Mouse (Mus musculus) ES-E14 (cell line): ENCODE measurements at regions not wholly inside any gene's neighbourhood (a gene's known extent, or its start where the extent isn't known, plus 50 kb on each side); places are given as distances from the start of the nearest gene placed in this dataset.

Experiments
- DNase-seq: peaks from one replicate; pipeline ENCODE4 v3.0.0-alpha.2; 2013; ENCODE audit warnings: low read depth, low spot score
- H3K27ac ChIP-seq: 2 replicates; pipeline ENCODE4 v1.5.1; 2012; ENCODE audit warnings: low read depth, mild to moderate bottlenecking, low read length, moderate library complexity, mixed read lengths; ENCODE audit not compliant: poor library complexity, insufficient read depth, severe bottlenecking
- H3K36me3 ChIP-seq: 2 replicates; pipeline ENCODE4 v1.6.1; 2012; ENCODE audit warnings: mild to moderate bottlenecking, low read length, moderate library complexity, mixed read lengths; ENCODE audit not compliant: control insufficient read depth, poor library complexity, insufficient read depth, severe bottlenecking
- H3K4me1 ChIP-seq, 2 experiments: fragments of 150-350 bp in 1 of 2; sonication (generic) in 1 of 2; 2 replicates each; pipeline ENCODE4 v1.6.1; 2012; ENCODE audit warnings: low read length in 2 of 2, mild to moderate bottlenecking in 1 of 2, mixed read lengths in 1 of 2; ENCODE audit not compliant: control insufficient read depth in 2 of 2, insufficient read depth in 2 of 2, poor library complexity in 1 of 2
- H3K4me3 ChIP-seq, 2 experiments: fragments of 150-350 bp in 1 of 2; sonication (generic) in 1 of 2; 2 replicates each; pipeline ENCODE4 v1.5.1; 2012; ENCODE audit warnings: low read length in 2 of 2, low read depth in 1 of 2, mild to moderate bottlenecking in 1 of 2, mixed read lengths in 1 of 2; ENCODE audit not compliant: insufficient read depth in 1 of 2, poor library complexity in 1 of 2, severe bottlenecking in 1 of 2
- H3K9ac ChIP-seq: 2 replicates; pipeline ENCODE4 v1.6.1; 2012; ENCODE audit warnings: low read depth, mild to moderate bottlenecking, low read length, mixed read lengths; ENCODE audit not compliant: poor library complexity, insufficient read depth, severe bottlenecking
- H3K9me3 ChIP-seq: fragments of 150-350 bp; sonication (generic); 2 replicates; pipeline ENCODE4 v1.6.1; 2012; ENCODE audit warnings: low read depth, mild to moderate bottlenecking, low read length; ENCODE audit not compliant: control insufficient read depth, insufficient read depth
- CHD2 ChIP-seq: IDR thresholded peaks from 2 replicates; pipeline ENCODE4 v1.6.1; 2014; ENCODE audit warnings: mild to moderate bottlenecking, low read depth, low read length, inconsistent platforms
- HCFC1 ChIP-seq: IDR thresholded peaks from 2 replicates; pipeline ENCODE4 v1.6.1; 2012; ENCODE audit warnings: low read length, inconsistent platforms, borderline replicate concordance; ENCODE audit not compliant: insufficient read depth
- MAFK ChIP-seq: IDR thresholded peaks from 2 replicates; pipeline ENCODE4 v1.6.1; 2014; ENCODE audit warnings: mild to moderate bottlenecking, low read depth, low read length, inconsistent platforms; ENCODE audit not compliant: insufficient read depth
- ZC3H11A ChIP-seq: IDR thresholded peaks from 2 replicates; pipeline ENCODE4 v1.6.1; 2012; ENCODE audit warnings: low read depth, mild to moderate bottlenecking, inconsistent platforms, low read length, borderline replicate concordance
- ZNF384 ChIP-seq: IDR thresholded peaks from 2 replicates; pipeline ENCODE4 v1.6.1; 2012; ENCODE audit warnings: low read depth, low read length, inconsistent platforms
- in situ Hi-C, 2 experiments: fragments of 600-800 bp; cut with MboI; formaldehyde crosslinking; loops; one replicate each; pipeline ENCODE4 v1.15.1; 2025; ENCODE audit warnings: low sequenced_read_pairs in 2 of 2, inconsistent platforms in 1 of 2; ENCODE audit not compliant: unreplicated experiment in 2 of 2

DNA sequence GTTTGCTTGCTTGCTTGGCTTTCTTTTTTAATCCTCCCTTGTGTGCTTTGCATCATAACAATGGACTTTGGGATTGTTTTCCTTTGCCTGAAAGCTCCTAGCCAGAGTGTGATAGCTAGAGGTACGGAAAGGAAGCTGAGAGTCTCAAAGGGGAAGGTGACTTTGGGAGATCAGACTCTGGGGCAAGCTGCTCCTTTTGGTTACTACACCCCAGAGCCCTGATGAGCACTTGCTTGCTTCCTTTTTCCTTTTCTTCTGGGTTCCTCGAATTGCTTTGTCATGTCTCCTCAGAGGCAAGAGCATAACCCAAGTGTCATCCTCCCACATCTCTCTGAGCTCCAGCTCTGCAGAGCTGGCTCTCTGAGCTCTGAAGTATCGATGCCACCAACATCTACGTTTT, 216.0 kb downstream of the Gm5447 start:
- no peak for DNase-seq
- Histone ChIP-seq H3K27ac (no peak overlapping the region), H3K9me3 (no peaks in the 10 kb centered on the region), H3K4me1 (no peaks in the 10 kb centered on the region), H3K4me3 (no peak overlapping the region), H3K9ac (no peak overlapping the region), H3K36me3 (no peaks in the 10 kb centered on the region)
- in situ Hi-C loops = no loop called here
- no peak for TF ChIP-seq ZC3H11A
- TF ChIP-seq ZNF384 = no peak
- TF ChIP-seq MAFK = no peak
- no peak for TF ChIP-seq HCFC1
- TF ChIP-seq CHD2 = no peak

DNA sequence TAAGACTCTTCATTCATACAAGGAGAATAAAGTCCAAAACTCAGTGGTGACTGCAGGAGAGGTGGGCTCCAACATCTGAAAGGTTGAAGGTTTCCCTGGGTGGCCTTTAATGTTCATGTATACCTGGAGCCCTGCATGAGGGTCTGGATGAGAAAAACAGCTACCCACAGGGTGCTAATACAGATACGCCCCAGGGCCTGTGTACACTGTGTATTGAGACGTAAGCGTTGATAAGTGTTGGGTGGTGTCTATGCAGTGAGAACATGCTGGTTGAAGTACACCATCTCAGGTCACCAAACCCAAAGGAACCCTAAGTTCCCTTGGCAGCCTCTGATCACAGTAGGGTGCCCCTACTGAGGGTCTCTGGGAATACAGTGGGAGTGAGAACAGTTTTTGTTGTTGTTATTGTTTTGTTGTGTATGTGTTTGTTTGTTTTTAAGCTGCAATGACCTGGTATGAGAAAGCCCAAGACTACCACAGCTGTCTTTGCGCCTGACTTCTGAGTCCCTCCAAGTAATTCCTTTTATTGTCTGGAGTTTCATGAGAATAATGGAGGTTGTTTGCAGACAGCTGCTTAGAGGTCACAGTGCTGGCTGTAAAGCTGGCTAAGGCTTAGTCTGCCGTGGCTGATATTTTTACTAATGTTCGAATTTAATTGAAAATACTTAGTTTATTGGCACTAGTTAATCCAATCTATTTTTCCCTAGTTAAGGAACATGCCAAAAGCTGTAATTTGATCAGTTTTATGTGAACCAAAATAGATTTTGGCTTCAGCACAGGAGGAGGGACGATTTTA, 217.5 kb downstream of the Gm5447 start:
- no peak for DNase-seq
- in situ Hi-C loops = no loop called here
- Histone ChIP-seq H3K4me1 (no peaks in the 10 kb centered on the region), H3K9ac (no peak overlapping the region), H3K36me3 (no peaks in the 10 kb centered on the region), H3K27ac (no peak overlapping the region), H3K4me3 (no peak overlapping the region), H3K9me3 (no peaks in the 10 kb centered on the region)
- TF ChIP-seq CHD2 (no peak), ZC3H11A (no peak), MAFK (no peak), HCFC1 (no peak), ZNF384 (no peak)

DNA sequence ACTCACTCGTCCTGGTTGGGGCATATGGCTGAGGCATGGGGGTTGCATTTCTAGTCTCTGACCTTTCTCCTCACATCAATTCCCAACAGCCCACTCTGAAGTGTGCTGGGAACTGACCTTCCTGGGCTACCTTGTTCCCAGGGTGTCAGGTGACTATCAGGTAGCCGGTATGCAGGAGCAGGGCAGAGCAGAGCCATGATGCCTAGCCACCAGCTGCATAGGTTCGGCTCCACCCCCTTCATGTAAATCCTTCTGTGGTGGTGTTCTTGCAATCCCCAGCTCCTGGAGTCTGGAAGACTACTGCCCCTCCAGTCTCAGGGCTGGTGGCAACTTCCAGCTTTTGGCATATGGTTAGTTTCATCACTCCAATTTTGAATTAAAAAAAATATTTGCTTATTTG, 221.0 kb downstream of the Gm5447 start:
- in situ Hi-C loops = no loop called here
- Histone ChIP-seq H3K4me3 (no peak overlapping the region), H3K9ac (no peak overlapping the region), H3K36me3 (no peaks in the 10 kb centered on the region), H3K27ac (no peak overlapping the region), H3K4me1 (no peaks in the 10 kb centered on the region), H3K9me3 (no peaks in the 10 kb centered on the region)
- TF ChIP-seq ZNF384 = no peak
- no peak for TF ChIP-seq HCFC1
- DNase-seq = no peak

DNA sequence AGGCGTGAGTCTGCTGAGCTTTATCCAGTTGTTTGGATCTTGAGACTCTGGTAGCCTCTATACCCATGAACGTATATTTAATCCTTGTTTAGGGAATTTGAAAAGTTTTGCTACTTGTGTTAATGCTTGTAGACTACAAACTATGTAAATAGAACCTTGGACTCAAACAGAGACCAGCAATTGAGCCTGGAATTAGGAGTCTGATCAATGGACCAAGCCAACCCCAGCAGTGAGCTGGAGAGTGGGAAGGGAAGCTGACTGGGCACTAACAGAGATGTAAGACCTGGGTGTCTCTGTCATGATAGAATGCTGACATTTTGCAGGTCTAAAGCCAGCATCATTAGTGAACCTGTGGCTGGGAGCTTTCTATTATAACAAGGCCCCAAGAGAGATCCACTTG, 222.5 kb downstream of the Gm5447 start:
- H3K4me3 ChIP-seq = no peak overlapping the region
- H3K36me3 ChIP-seq = no peaks in the 10 kb centered on the region
- no peak overlapping the region for H3K27ac ChIP-seq
- H3K9me3 ChIP-seq = no peaks in the 10 kb centered on the region
- in situ Hi-C loops = no loop called here
- no peak for TF ChIP-seq CHD2
- no peak for TF ChIP-seq HCFC1
- TF ChIP-seq ZNF384 = no peak
- no peak for TF ChIP-seq ZC3H11A
- no peak for TF ChIP-seq MAFK
- DNase-seq = no peak
- no peak overlapping the region for H3K9ac ChIP-seq
- H3K4me1 ChIP-seq = no peaks in the 10 kb centered on the region

- Histone ChIP-seq H3K4me1 (no peaks in the 10 kb centered on the region), H3K36me3 (no peaks in the 10 kb centered on the region), H3K4me3 (no peak overlapping the region), H3K27ac (no peak overlapping the region), H3K9me3 (no peaks in the 10 kb centered on the region), H3K9ac (no peak overlapping the region)
- TF ChIP-seq ZNF384 (no peak), ZC3H11A (no peak), CHD2 (no peak), HCFC1 (no peak), MAFK (no peak)
- in situ Hi-C loops = no loop called here
- no peak for DNase-seq
Observed at GRCm38 (mm10) chr13:31197593-31197992, 223.6 kb downstream of the Gm5447 start.
